Mouse (Mus musculus): ENCODE measurements around the gene Slc28a1.

GRCm38 (mm10) chr7:81093420-81093965 lies 21.1 kb upstream of the Slc28a1 start:
- TF ChIP-seq POLR2A (IDR thresholded peaks at IDR 0.05; ENCODE audit: borderline replicate concordance, control insufficient read depth, low read depth, low read length): no peak
- TF ChIP-seq CTCF (IDR thresholded peaks at IDR 0.05; ENCODE audit: control insufficient read depth, insufficient read depth, low read length): no peak
